Mouse (Mus musculus) heart, adult 9 months (tissue): ENCODE data around the gene Kif11.

ENCODE experiments used
- DNase-seq, 2 experiments: peaks; one replicate each; pipeline ENCODE4 v3.0.0; 2022; ENCODE audit warnings: low spot score in 2 of 2

Gene Kif11

DNA sequence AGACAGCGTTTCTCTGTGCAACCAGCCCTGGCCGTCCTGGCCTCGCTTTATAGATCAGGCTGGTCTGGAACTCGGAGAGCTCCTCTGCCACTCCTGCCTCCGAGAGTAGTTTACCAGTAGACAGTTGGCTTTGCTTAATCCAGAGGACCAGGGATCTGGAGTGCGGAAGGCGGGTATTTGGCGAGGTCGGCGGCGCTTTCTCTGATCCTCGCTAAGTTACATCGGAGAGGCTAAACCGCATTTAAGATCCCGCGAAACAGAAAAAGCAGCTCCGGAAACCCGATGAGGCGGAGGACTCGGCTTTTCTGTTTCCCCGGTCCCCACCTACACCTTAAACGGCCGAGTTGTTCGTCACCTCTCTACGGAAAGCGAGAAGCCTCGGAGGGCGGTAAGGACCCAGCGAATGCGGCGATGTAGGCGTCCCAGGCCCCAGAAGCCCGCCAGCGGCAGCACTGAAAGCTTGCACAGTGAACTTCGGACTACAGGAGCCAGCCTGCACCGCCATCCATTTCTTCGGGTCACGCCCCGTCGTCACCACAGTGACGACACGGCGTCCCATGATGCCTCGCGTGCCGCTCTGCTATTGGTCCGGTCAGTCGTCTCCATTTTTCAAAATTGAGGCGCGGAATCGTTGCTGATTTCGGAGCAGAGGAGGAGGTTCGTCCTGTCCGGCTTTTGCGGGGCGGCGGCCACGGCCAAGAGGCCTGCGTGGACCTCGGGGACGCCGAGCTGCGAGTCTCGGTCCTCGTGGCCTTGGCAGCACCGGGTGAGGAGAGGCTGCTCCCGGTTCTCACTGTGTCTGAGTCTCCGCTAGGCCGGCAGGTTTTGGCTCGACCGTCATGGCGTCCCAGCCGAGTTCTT lies at the start of gene Kif11:
Gene Kif11, plus strand, starts transcription at position 649 of the 861 bp plus-strand sequence.
- DNase-seq = peak; percentile 96 to 99

DNA sequence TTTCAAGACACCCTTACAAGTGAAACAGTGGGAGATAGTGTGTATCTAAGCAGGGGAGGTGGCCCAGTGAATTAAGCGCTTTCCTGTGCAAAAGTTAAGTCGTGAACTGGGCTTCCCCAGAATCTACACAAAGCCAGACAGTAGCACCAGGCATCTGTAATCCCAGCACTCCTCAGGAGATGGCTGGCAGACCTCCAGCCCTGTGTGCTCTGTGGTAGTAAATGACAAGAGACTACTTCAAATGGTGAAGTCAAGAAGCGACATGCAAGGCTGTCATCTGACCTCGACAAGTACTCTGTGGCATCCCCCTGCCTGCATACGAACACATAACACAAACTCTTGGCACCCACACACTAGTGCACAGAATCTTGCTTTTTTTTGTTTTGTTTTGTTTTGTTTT lies 49.0 kb upstream of the Kif11 start:
- DNase-seq = no peak

DNA sequence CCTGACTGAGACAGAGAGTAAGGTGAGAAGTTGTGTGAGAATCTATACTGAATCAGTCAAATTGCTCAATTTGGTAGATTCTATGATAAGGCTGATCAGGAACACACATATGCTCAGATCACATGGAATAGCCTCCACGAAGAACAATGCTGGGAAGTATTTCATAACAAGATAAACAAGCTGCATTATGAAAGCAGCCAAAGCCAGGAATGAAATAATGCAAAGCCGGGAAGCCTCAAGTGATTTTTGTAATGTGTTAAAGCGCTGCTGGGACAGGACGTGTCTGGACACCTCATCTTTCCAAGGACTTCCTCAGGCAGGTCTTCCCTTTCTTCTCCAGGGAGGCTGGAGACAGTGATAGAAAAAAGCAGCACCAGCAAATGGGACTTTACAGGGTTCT lies 43.5 kb upstream of the Kif11 start:
- DNase-seq = no peak

DNA sequence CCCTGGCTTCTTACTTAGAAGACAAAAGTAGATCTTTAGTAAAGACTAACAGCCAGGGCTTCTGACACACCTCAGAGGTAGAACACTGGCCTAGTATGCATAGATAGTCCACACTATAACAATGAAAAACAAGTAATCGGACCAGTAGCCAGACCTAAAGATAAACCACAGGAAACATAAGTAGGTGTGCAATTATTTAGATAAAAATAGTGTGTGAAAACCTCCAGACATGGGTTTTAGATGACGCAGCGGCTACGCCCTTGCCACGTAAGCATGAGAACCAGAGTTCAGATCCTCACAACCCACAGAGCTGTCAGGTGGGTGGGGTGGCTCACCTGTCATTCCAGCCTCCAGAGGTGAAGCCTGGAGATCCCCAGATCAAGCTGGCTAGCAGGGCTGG lies 42.8 kb upstream of the Kif11 start:
- DNase-seq = no peak

DNA sequence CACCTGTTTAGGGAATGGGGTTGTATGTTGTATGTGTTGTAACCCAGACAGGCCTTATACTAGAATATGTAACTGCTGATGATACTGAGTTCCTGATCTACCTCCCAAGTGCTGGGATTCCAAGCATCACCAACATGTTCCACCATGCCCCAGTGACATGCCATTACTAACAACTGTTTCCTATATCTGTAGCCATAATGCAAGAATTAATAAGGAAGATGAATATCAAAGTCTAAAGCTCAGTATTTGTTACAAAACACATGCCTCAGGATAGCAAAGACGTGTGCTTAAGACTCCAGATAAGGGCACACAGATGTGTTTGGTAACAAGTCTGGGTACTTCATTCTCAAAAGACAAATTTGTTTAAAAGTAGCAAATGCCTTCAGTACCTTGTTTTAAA lies 40.8 kb upstream of the Kif11 start:
- DNase-seq = no peak

DNA sequence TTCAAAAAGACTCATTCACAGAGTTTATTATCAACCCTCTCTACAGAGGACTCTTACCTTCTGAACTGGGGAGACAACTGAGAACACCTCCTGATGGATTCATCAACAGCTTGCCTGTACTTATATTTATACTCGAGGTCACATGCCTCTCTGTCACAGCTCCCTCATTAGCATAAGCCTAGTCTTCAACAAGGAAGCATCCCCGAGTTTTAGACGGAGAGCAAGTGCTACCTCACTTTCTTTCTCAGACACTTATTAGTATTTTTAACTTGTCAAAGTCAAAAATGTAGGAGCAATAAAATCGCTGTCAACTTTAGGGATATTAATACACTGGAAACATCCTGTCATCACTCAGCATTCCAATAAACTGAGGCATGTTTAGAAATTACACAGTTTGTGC lies 38.5 kb upstream of the Kif11 start, which contains the start of gene Ide:
Gene Ide, minus strand, starts transcription at position 101 of the 400 bp plus-strand sequence.
- no peak for DNase-seq

DNA sequence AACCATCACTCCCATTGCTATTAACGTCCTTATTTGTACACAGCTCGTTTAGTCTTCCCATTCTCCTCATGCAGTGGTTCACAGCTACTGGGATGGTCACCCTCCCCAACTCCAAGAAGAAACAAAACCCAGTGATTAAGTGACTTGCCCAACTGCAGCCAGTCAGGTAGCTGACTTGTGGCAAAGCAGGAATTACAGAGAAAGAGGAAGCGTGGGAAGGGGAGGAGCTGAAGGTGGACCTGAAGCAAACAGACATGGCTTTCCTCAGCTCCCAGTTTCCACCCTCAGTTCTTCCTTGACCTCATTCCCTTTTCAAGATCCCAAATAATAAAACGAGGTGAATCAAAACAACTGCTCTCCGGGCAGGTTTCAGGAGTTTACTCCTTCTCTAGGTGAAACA lies 35.7 kb upstream of the Kif11 start:
- DNase-seq = no peak

DNA sequence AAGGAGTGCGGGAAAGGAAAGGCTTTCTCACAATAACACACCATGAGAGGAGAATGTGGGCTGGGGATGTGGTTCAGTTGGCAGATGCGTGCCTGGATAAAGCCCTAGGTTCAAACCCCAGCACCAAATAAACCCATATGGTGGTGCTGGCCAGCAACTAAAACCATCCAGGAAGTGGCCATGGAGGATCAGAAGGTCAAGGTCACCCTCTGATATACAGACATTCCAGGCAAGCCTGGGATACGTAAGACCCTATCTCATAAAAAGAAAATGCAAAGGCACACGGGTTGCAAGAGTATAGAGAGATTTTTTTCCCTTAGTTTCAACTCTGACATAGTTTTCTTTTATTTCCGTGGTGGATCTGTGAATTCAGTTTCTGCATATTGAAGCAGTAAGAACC lies 35.3 kb upstream of the Kif11 start:
- DNase-seq = no peak

DNA sequence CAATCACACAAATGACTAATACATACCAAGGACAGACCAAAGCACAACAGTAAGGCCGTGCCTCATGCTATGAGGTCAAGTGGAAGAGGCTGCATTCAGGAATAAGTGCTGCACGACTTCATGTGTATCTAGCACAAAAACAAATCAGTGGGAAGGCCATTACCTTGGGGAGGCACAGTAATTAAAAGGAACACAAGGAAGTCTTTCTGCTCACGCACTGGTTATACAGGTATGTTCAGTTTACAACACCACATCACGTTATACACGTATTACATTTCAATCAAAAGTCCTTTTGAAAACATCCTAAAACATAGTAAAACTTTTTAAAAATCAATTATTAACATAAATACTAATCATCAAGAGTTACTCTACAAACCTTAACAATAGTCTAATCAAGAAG lies 32.3 kb upstream of the Kif11 start:
- no peak for DNase-seq

DNA sequence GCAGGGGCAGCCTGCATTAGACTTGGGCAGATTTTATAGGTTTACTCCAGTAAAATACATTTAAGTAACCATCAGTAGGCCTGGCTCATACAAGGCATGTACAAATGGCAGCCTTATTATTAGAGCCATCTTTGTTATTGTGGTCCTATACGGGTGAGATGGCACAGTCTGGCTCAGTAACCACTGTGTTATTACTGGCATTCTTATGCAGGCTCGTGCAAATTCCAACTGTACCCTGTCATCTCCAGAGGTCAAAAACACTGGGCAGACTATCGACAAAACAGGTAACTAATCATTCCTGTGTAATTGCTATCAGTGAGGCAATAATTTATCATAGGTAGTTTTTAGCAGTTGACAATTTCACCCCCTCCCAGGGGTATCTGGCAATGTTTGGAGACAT lies 29.9 kb upstream of the Kif11 start:
- no peak for DNase-seq

DNA sequence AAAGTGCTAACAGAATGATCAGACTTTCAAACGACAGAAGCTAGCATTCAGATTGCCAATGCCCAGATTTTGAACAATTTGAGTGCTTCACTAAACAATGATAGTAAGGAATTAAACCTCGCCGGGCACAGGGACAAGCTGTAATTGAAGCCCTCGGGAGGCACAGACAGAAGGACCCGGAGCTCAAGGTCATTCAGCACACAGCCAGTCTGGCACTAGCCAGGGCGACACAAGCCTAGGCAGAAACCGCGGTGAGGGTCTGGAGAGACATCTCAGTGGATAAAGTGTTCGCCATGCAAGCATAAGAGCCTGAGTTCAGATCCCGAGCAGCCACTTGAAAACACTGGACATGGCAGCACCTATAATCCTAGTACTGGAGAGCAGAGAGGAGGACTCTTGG lies 27.9 kb upstream of the Kif11 start:
- peak; percentile 17 to 27 for DNase-seq

DNA sequence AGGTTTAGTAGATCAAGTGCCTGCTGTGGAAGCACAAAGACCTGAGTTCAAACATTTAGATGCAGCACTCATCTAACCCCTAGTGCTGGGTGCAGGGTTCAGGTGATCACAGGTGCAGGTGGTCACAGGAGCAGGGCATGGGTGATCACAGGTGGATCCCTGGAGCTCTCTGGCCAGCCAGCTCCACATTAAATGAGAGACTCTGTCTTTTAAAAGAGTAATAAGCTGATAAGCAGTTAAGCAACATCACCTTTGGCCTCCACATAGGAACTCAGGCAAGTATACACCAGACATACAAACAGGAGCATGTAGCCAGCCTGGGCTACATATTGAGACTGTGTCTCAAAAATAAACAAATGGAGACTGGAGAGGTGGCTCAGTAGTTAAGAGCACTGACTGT lies 27.3 kb upstream of the Kif11 start:
- DNase-seq = no peak

DNA sequence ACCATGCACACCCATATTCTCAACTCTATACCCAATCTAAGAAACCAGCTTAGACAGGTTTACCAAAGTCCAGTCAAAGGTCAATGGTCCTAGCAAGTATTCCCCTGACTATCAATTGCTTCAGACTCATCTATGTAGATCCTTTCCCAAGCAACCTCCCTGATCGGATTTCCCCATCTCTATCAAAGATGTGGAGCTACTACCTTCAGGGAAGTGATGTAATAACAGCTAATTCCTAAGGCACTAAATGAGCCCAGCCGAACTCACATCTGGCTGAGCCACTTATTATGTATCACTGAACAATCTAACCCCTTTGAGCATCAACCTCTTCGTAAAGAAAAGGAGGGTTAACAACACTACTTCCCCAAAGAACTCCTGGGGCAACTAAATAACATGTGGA lies 23.4 kb upstream of the Kif11 start:
- DNase-seq = no peak

DNA sequence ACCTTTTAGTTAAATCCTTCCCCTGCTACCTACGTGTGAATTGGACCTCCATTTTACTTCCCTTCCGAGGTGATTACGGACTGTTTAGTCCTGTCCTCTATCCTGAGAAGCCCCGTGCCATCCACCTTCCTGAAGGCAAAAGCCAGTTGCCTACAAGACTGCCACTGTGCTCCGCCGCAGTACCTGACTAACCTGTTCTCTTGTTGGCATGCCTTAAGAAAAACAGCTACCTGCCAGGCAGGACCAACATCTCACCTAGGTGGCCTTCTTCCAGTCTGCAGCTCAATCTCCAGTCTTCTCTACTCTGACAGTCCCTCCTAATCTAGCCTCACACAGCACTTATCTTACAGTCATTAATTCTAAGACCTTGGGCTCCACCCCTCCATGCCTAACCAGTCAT lies 22.9 kb upstream of the Kif11 start:
- no peak for DNase-seq

DNA sequence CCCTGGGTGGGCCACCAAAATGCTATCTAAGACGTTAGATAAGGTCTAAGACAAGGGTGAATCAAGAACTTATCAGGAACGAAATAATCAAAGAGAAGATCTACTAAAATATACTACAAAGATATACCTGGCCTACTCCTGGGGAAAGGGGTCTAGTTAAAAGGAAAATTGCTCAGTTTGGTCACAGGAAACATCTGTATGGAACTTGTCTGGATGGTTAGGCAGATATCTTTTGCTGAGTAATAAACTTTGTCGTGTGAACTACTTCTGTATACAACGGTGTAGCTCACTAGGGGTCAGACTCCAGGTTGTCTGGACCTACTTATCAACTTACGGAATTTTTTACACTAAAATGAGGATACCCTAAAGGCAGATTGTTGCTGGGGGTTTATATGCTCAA lies 16.2 kb upstream of the Kif11 start:
- no peak for DNase-seq

DNA sequence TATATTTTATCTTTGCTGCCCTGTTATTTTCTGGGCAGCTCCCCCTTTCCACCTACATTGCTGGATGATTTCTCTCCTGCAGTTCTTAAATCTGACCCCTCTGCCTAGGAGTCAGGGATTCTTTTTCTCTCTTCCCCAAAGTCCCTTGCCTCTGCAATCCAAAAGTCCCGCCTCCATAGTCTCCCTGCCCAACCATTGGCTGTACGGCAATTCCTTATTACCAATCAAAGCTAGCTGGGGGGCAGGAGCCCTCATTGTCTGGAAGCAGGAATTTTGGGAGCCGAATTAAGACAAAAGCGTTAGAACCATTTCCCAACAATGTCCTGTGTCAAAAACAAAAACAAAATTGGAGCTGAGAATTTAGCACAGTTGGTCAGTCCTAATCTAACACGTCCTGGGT lies 13.7 kb upstream of the Kif11 start:
- no peak for DNase-seq

DNA sequence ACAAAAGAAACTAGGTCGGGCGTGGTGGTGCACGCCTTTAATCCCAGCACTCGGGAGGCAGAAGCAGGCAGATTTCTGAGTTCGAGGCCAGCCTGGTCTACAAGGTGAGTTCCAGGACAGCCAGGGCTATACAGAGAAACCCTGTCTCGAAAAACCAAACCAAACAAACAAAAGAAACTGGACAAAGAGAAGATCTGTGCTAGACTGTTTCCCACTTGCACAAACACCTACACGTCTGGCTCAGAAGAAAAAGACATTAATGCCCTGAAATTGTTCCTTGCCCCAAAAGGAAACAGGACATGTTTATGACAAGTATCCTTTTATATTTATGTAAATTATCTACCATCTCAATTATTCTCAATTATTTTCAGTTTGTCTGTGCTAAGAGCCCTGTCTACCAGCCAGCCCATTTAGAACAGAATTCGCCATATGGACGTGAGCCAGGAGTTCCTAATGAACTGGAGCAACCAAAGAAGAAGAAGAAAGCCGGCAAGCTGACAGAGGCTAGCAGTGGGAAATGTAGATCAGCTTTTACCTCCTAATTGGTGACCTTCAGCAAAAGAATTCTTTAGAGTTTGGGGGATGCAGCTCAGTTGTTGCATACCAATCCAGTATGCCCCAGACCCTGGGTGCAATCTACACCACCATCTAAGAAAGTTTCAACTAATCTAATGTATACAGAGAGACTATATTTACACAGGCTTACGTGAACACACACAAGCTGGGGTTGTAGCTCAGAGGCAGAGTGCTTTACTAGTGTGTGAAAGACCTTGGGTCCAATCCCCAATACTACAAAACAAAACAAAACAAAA lies 12.9 kb upstream of the Kif11 start:
- DNase-seq = no peak

DNA sequence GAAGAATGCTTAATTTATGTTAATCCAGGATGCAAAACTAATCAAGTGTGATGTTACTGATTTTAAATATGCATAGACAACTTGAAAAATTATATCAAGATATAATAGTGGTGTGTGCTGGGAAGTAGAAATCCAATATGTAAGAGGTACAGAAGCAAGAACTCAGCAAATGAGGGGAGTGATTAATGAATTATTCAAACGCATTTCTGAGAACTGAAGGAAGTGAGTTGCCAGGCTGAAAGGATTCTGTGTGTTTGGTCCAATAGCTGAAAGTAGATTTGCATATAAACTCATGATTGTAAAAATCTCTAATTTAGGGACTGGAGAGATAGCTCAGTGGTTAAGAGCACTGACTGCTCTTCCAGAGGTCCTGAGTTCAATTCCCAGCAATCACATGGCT lies 7.2 kb upstream of the Kif11 start:
- DNase-seq = no peak

DNA sequence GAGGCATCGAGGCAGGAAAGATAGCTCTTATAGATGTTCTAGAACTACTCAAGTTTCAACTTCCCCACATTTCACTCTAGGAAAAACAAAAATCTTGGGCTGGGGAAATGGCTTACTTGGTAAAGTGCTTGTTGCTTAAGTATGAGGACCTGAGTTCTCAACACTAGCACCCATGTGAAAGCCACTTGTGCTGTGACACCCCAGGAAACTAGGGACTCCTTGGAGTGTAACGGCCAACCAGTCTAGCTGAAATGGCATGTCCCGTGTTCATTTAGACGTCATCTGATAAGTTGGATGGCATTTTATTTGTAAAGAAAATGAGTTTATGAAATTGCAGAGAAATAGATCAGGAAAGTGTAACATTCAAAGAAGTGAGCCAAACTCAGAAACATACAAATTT lies 6.3 kb upstream of the Kif11 start:
- DNase-seq = no peak

DNA sequence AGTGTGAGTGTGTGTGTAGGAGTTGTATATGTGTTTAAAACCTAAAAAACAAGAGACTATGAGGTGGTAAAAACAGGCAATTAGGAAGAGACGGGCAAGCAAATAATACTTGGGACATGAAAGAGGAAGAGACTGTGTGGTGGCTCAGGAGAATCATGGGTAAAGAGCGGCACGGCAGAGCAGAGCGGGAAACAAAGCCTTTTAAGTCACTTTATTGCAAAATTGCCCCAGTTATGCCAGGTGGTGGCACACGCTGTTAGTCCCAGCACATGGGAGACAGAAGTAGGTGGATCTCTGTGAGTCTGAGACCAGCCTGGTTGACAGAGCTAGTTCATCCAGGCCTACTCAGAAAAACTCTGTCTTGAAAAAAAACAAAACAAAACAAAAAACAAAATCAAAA lies 5.8 kb upstream of the Kif11 start:
- peak in 1 of 2 experiments; percentile 20 for DNase-seq

DNA sequence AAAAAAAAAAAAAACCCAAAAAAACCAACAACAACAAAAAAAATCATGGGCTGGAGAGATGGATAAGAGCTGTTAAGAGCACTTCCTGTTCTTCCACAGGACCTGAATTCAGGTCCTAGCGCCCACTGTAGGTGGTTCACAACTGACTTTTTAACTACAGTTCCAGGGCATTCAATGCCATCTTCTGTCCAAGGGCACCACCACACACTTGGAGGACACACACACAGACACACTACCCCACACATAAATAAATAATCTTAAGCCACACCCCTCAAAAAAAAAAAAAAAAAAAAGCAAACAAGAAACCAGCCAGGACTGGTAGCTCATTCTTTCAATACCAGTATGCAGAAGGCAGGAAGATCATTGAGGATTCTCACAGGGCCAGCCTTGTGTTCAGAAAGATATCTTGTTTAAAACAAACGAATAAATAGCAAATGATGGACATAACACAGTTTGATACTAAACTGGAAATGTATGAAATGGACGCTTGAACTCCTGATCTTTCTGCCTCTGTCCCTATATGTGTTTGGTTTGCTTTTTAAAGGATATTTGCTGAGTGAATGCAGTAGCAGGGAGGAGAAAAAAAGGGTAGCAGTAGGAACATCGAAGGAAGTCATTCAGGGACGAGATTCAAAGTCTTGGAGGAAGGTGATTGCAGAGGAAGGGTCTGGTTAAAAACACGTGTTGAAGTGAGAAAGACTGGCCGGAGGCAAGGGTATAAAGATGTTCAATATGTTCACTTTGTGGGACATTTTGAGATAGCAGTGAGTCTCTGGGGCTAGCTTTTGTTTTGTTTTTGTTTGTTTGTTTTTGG lies 1.1 kb upstream of the Kif11 start:
- DNase-seq = no peak

DNA sequence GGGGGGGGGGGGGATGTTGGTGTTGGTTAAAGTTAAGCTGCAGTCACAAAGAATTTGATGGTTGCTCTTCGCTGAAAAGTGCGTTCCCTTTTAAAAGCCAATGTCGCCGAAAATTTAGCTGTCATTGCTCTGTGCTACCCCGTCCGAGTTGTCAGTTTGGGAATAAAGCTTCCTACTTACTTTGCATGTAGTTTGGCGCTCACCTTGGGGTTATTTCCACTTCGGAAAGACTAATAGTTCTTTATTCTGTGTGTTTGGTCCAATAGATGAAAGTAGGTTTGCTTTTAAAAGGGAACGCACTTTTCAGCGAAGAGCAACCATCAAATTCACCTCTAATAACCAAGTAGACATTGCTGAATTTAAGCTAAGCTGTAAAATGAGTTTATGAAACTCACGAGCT lies 638 bp downstream of the Kif11 start:
- DNase-seq = no peak
